Mouse (Mus musculus): ENCODE results near the gene Pds5b.
"Not testable (repeated sequence)": the region's sequence is repeated elsewhere in the genome, so short reads cannot be mapped to it uniquely, and the experiment has no call there.

The Pds5b gene

DNA sequence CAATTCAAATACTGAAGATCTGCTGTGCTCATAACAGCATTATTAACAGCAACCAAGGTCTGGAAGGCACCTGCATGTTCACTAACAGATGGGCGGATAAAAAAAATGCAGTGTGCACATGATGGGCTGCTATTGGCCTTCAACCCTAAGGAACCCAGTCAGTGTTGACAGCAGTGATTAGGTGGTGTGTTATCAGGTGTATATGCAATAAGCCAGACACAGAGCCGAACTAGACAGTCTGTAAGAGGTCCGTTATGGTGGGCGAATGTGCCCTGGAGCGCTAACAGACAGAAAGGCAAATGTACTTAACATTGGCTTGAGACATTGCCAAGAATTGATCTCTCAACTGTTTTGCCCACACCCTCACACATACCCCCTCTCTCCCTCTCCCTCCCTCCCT lies 156.0 kb downstream of the Pds5b start:
- no peak for DNase-seq

DNA sequence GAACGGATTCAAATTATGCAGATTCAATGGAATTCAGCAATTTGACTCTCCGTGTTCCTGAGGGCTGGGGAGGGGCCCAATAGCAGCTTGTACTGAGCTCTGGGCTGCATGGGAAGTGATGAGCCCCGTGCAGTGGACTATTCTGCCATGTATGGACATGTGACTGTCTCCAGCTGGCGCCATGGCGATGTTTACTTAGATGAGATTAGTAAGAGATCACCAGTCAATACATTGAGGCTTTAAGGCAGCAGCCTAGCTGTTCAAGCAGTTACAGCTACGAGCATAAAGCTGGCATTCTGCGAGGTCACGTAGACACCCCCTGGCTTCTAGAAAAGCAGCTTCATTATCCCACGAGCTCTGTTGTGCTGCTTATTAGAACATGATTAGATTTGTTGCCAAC lies 157.2 kb downstream of the Pds5b start:
- DNase-seq = no peak

GRCm38 (mm10) chr5:150836782-150837181 lies 163.2 kb downstream of the Pds5b start:
- no peak for DNase-seq

GRCm38 (mm10) chr5:150839688-150840541 lies 166.4 kb downstream of the Pds5b start:
- peak; percentile 97 for DNase-seq

DNA sequence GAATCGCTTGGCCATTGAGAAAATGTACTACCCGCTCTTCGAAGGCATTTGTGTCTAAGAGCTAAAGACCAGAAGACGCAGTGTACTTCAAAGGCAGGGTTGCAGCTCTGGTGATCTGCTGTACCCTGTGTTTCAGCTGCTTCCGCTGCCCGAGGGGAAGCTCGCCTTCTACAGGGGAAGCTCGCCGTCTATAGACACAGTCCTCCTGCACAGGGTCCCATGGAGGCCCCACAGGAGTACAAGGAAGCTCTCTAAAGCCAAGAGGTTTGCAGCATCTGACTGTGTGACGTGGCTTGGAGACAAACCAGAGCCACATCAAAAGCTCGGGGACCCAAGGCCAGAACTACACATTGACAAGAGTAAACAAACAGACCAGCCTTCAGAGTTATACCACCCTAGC lies 167.1 kb downstream of the Pds5b start:
- peak; percentile 94 for DNase-seq

DNA sequence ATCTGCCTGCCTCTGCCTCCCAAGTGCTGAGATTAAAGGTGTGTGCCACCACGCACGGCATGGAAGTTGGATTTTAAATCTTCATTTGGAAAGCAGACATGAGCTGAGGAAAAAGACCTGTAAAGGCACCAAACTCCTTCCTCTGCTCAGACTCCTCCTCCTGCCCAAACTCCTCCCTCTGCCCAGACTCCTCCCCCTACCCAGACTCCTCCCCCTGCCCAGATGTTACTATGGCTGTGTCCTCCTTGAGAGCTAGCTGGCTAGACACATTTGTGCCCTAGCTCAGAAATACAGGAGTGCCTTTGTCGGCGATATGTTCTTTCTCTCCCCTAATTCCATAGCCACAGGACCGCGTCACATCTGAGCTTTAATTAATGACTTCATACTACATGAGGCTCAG lies 172.4 kb downstream of the Pds5b start:
- no peak for DNase-seq

DNA sequence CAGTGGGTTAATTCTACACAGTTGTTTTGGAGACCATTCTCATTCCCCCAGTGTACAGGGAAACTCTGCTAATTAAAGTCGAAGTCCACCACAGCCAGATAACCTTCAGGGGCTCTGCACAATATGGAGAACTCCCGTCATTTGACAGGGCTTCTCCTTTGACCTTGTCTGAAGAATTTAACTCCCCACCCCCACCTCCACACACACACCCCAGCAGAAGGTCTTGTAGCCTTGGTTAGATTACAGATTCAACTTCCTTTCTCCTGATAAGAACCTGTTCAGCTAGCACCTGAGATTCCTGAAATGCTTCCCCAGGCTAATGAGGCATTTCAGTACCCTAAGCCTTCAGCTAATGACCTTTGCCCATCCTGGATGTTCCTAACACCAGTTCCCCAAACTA lies 177.3 kb downstream of the Pds5b start:
- DNase-seq = no peak

DNA sequence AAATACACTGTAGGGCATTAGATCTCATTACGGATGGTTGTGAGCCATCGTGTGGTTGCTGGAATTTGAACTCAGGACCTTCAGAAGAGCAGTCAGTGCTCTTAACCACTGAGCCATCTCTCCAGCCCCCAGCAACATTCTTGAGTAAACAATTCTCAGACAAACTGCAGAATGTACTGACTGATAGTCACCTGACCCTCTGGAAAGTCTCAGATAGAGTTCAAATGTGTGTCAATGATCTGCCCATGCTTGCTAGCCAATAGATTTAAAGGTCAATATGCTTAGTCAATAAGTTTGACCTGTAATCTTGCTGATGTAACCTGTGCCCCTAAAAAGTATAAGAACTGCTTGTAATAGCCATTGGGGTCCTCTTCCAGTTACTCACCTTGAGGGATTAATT lies 178.6 kb downstream of the Pds5b start:
- DNase-seq = not testable (repeated sequence)

DNA sequence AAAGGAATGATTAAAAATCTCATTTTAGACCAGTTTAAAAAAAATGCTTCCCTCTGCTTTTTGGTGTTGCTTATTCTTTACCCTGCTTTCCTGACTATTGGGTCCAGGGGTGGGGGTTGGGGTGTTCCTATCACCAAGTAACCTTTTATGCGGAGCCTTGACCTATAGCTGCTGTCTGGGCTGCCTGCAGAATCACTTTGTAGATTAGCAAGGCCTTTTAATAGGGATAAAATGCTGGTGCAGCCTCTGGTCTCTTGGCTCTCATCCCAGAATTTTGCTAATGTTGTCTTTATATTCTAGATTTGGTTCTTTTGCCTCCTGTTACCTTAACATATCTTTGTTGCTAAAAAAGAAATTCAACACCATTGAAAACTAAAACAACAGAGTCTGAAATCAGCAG lies 181.0 kb downstream of the Pds5b start:
- DNase-seq = no peak

GRCm38 (mm10) chr5:150859642-150860194 lies 186.2 kb downstream of the Pds5b start:
- DNase-seq = no peak

Data from heart, adult 11 months (tissue).